Mouse (Mus musculus): ENCODE measurements around the gene Dis3l2. TPM values are rescaled to one million over a fixed set of nuclear protein-coding genes. Genes with fewer than 3 reads are reported as not detected.

Gene Dis3l2
- 1 to 10 TPM; 9.6 to 9.8 TPM for total RNA-seq (2021)
- long read RNA-seq, experiment 1, partial matches to known transcripts, result 1 of 3 reads
- long read RNA-seq, experiment 1, other reads (novel, unspliced or antisense), result 2 of 3 reads
- long read RNA-seq, experiment 2, partial matches to known transcripts, result 3 of 5 reads
- long read RNA-seq, experiment 2, other reads (novel, unspliced or antisense), result 0 of 5 reads

DNA sequence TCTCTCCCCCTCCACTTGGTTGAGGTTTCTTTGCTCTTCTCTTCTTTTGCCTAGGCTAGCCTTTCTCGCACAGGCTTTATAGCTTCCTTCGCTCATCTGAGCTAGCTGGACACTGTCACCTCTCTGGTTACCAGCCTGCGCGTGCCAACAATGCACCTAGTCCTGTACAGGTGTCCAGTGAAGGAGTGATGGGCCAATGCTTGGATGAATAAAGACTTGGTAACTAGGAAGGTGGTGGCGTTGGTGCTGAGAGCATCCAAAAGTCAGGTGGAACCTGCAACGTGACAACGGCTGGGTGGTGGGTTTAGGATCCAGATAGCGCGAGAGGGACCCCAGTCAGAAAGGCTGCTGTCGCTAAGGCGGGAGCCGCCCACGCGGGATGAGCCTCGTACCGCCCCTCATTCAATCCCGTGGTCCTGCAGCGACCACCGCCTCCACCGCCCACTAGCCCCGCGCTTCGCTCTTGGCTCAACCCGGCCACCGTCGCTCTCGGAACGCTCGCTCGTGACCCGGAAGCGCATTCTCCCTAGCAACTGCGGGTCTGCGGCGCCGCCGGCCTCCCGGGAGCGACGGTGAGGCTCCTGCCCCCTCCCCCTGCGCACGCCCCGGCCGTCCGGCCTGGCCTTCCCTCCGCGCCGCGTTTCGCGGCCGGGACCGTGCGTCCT, at the start of gene Dis3l2:
Dis3l2 (plus strand) TSS at position 509 of the 665 bp plus-strand sequence.
- peak; percentile 83 for DNase-seq

GRCm38 (mm10) chr1:86657071-86657470, 46.5 kb upstream of the Dis3l2 start:
- no peak for DNase-seq

DNA sequence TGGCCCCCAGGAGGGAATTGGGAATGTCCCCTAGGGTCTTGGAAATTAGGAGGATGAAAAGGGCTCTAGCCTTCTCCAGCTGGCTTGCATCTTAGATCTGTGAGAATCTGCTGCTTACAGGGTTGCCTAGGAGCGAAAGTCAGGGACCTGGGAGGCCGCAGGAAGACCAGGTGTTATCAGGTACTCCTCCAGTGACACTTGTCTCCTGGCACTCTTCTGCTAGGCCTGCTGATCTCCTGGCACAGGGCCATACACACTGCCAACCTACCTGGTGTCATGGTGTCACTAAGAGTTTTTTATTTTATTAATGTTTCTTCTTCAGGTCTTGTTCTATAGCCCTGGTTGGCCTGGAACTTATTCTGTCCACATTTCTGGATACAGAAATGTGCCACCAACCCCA, 38.5 kb upstream of the Dis3l2 start:
- DNase-seq, result no peak

DNA sequence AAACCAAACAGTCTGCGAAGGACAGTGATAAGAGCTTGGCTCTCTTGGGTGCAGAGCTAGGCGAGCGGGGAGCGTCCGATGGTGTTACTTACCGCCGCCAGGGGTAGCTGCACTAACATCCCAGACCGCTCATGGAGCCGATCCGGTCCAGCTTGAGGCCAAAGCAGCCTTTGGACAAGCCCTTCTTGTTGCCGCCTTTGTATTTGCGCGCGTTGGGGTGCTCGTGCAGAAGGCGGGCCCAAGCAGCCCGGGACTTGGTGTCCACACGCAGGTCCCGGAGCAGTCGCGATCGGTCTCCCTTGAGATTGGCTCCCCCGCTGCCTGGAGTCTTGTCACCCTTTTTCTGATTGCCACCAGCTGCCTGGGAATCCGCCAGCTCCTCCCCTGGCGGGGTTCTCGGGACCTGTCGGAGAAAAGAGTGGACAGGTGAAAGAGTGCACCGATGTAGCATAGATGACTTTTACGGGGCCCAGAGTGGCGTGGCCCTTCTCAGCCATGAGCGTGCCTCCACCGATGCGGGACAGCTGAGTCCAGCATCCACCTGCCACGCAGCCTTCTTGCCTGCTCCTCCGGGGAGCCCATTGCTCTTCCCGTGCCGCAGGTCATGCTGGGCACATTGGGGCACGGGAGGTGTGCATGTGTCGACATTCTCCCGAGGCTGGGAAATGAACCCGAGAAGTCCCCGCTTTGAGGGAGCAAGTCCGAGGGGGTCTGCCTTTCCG, 33.9 kb upstream of the Dis3l2 start:
- DNase-seq, result peak; percentile 71

DNA sequence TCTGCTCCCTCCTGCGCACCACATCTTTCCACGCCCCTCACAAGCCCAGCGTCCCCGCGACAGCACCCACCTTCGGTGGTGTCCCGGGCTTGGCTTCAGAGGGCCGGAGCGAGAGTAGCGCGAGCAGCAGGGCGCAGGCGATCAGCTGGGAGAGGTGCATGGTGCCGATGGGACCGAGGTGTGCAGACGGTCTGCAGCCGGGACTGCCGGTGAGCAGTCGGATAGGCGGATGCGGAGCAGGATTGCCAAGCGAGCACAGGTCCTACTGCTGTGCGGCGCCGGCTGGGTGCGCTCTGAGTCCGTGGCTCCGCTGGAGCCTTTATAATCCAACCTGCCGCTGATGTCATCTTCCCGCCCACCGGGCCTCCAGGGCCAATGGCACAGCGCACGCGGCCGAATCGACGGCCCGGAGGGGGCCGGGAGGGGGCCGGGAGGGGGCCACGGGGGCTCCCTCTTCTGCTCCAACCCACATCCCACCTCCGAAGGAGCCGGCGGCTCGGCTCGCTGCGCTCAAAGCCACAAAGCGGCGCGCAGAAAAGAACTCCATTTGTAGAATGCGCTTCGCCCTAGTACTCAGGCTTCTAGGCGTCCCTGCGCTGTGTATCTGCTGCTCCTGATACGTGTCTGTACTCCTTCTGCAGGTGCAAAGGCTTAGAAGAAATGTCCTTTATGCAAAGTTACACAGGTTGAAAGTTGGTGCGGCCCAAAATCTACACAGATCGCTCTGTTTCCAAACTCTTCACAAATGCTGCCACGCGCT, 33.1 kb upstream of the Dis3l2 start, which contains the start of gene Nppc:
Nppc (minus strand) TSS at position 293 of the 760 bp plus-strand sequence.
- peak; percentile 62 for DNase-seq

GRCm38 (mm10) chr1:86674385-86674784, 29.2 kb upstream of the Dis3l2 start:
- no peak for DNase-seq

DNA sequence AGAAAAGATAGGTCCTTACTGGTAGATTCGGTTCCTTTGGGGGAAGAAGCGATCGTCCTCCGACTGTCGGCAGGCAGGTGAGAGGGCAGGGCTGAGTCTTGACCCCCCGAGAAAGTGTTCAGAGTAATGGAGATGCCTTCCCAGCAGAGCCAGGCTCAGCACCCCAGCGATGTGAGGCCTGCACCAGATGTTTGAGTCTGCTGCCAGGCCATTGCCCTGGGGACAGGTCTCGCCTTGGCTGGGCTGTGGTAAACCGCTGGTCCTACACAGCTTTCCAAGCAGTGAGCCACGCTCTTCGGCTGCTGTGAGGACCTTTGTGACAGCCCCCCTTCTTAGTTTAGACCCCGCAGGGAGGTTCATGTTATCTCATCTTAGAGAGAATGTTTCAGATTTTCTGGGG, 28.5 kb upstream of the Dis3l2 start:
- peak; percentile 77 for DNase-seq

GRCm38 (mm10) chr1:86677624-86678023, 26.0 kb upstream of the Dis3l2 start:
- no peak for DNase-seq

- DNase-seq, result no peak
Measured at GRCm38 (mm10) chr1:86678667-86679066, 24.9 kb upstream of the Dis3l2 start.

DNA sequence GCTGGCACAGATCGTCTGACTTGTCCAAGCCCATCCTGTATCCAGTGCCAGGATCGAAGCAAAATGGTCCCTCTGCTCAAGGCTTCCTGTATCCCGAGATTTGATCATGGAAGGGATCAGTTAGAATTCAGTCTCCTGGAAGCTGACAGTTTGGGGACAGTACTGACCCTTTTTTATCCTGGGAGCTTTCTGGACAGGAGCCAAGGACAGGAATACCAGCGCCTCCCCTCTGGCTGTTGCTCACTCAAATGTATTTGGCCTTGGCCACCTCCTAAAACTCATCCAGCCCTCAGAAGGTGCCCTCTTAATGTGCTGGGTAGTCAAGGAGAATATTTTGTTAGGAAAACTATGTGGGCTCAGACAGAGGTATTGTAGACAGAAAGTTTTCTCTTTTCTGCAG, 16.4 kb upstream of the Dis3l2 start:
- DNase-seq, result no peak

DNA sequence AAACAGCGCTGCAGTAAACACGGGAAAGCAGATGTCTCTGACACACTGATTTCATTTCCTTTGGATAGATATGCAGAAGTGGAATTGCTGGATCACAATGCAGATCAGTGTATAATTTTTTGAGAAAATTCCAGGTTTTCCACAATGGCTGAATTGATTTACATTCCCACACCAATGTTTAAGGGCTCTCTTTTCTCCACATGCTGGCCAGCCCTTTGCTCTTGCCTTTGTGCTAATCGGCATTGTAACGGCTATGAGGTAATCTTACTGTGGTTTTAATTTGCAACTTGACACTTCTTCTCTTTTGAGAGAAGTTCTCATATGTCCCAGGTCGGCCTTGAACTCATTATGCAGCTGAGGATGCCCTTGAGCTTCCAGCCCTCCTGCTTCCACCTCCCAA, 12.6 kb upstream of the Dis3l2 start:
- no peak for DNase-seq

DNA sequence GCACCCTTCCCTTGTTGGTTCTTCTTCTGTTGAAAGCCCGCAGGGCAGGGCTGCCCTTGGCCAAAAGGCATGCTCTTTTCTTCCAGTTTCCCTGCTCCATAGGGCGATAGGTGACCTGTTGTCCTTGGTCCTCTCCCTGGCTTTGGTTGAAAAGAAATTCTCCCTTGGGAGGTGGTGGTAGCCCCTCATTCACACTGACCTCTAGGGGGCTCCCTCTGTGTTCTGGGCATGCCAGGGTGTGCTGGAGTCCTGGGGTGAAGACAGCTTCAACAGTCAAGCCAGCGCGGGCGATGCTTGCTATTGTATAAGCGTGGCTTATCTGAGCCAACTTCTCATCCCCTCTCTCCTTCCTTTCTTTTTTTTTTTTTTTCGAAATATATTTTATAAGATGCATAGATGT, 6.7 kb upstream of the Dis3l2 start:
- DNase-seq, result no peak

DNA sequence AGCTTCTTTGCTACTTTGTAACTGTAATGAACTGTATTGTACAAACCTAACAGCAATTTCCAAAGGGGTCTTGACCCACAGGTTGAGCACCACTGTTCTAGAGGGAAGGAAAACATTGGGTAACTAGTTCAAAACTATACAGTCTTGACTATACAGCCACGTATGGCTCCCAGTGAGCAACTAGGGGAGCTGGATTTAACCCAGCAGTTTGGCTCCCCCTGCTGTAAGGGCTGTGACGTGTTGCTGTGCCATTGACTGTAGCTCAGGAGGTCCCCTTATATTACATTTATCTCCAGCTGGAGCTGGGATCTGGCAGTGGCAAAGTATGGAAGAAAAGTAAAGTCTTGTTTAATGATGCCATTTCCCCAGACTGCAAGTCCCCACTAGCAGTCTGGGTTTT, 4.9 kb upstream of the Dis3l2 start:
- no peak for DNase-seq

- DNase-seq, result no peak
Measured at GRCm38 (mm10) chr1:86699346-86700136, 4.1 kb upstream of the Dis3l2 start.

DNA sequence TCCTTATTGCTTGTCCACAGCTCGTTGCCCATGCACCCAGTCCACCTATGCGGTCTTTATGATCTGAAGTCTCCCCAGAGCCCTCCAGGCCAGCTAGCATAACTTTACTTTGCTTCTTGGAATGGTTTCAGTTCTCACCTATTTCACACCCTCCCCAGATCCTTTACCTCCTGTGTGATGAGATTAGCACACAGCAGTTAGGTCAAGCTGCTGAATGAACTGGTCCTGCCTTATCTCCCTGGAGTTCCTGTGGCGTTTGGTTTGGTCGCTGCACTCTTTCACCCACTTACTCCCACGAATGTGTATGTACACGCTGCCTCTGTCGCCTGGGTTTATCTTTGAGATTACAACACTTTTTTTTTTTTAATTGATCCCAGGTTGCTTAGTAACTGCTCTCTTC, 3.2 kb upstream of the Dis3l2 start:
- no peak for DNase-seq

DNA sequence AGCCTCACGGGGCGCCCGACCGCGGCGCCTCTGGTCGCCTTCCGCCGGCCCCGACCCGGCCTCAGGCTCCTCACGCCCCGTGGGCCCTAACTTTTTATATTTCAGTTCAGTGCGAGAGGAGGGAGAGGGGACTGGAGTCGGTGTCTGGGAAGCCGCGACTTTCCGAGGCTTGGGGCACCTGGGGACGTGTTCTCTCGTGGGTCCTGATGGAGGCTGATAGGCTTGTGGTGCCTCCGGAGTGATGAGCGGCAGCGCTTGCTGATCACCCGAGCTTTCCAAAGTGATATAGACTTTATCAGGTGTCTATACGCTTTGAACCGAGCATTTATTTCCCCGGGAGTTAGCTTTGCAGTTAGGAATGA, 338 bp downstream of the Dis3l2 start:
- DNase-seq, result no peak

DNA sequence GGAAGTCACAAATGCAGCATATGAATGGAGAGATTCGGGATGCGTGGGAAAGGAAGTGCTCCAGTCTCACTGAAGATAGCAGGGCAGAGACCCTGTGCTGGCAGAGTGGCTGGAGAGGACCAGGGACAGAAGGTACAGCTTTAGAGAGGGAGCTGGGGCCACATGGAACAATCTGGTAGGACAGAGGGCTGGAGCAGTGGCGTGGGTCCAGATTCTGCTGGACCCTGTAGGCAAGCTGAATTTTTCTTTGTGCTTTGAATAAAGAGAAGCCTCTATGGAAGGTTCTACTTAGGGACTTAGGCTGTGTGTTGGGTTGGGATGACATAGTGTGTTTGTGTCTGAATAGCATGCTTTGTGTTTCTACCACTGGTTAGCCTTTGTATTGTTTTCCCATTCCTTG, 1.9 kb downstream of the Dis3l2 start:
- DNase-seq, result no peak

- no peak for DNase-seq
Measured at GRCm38 (mm10) chr1:86709546-86709945, 5.9 kb downstream of the Dis3l2 start.

GRCm38 (mm10) chr1:86712045-86712444, 8.4 kb downstream of the Dis3l2 start:
- DNase-seq, result no peak

GRCm38 (mm10) chr1:86713054-86713453, 9.4 kb downstream of the Dis3l2 start:
- no peak for DNase-seq

DNA sequence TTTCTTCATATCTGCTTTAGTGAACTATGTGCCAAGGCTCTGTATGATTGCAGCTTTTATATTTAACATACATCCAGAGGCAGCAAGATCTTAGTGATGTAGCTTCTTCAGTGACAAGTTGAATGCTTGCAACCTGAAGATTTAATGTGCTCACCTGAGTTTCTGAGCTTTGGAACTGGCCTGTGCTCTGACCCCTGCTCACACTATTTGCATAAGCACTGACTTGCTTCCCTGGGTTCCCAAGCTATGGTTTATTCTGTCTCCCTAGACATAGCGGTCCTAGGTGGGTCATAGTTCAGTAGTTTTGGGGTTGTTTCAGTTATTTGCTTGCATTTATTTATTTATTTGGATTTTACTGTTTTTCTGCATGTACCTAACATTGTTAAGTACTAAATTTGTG, 14.6 kb downstream of the Dis3l2 start:
- no peak for DNase-seq

- DNase-seq, result peak; percentile 10
Measured at GRCm38 (mm10) chr1:86719391-86719790, 15.8 kb downstream of the Dis3l2 start.
